Mouse (Mus musculus) CH12.LX (cell line): ENCODE data around the gene Bmpr2. TPM values are rescaled to one million over a fixed set of nuclear protein-coding genes. Genes with fewer than 3 reads are reported as not detected.

Source experiments
- DNase-seq: peaks from one replicate; pipeline ENCODE4 v3.0.0-alpha.2; 2013; ENCODE audit errors: extremely low read depth
- H3K27ac ChIP-seq: 2 replicates; pipeline ENCODE4 v1.5.1; 2012; ENCODE audit warnings: low read depth, mild to moderate bottlenecking, control low read depth, moderate library complexity; ENCODE audit not compliant: insufficient read depth
- H3K27me3 ChIP-seq: replicated peaks from 2 replicates; pipeline ENCODE3; 2012; ENCODE audit warnings: inconsistent platforms
- H3K36me3 ChIP-seq, 2 experiments: replicated peaks in 1 of 2; 2 replicates each; pipeline versions ENCODE3 to v1.6.1; 2012; ENCODE audit warnings: inconsistent platforms in 1 of 2, low read length in 1 of 2, mild to moderate bottlenecking in 1 of 2, mixed read lengths in 1 of 2, moderate library complexity in 1 of 2; ENCODE audit not compliant: control insufficient read depth in 1 of 2, insufficient read depth in 1 of 2
- H3K4me1 ChIP-seq, 2 experiments: 2 replicates each; pipeline ENCODE4 v1.6.1; 2012; ENCODE audit warnings: inconsistent platforms in 1 of 2, moderate library complexity in 1 of 2; ENCODE audit not compliant: insufficient read depth in 2 of 2, control insufficient read depth in 1 of 2
- H3K4me2 ChIP-seq: 2 replicates; pipeline ENCODE4 v1.6.1; 2012; ENCODE audit warnings: low read depth, mild to moderate bottlenecking, control low read depth; ENCODE audit not compliant: poor library complexity, insufficient read depth, severe bottlenecking
- H3K4me3 ChIP-seq, 3 experiments: fragments of 150-350 bp in 1 of 3; sonication (generic) in 1 of 3; replicated peaks in 1 of 3; 2 replicates each; pipeline versions ENCODE3 to v1.5.1; 2011 to 2012; ENCODE audit warnings: low read depth in 2 of 3, low read length in 2 of 3, mild to moderate bottlenecking in 2 of 3, moderate library complexity in 2 of 3, control low read depth in 1 of 3, improper control_type of control experiment in 1 of 3, inconsistent platforms in 1 of 3, mixed read lengths in 1 of 3; ENCODE audit not compliant: poor library complexity in 1 of 3
- H3K79me2 ChIP-seq: replicated peaks from 2 replicates; pipeline ENCODE4 v1.6.1; 2012; ENCODE audit warnings: mild to moderate bottlenecking, moderate library complexity; ENCODE audit not compliant: control insufficient read depth, poor library complexity, insufficient read depth, severe bottlenecking; ENCODE audit errors: extremely low read depth
- H3K9ac ChIP-seq: 2 replicates; pipeline ENCODE4 v1.6.1; 2012; ENCODE audit warnings: low read depth, mild to moderate bottlenecking, control low read depth, moderate library complexity; ENCODE audit not compliant: insufficient read depth
- H3K9me3 ChIP-seq: replicated peaks from 2 replicates; pipeline ENCODE3; 2012; ENCODE audit warnings: low read length, inconsistent platforms, mixed read lengths
- BHLHE40 ChIP-seq: IDR thresholded peaks from 2 replicates; pipeline ENCODE4 v1.6.1; 2011; ENCODE audit warnings: mild to moderate bottlenecking, low read depth, low read length, improper control_type of control experiment
- CTCF ChIP-seq, 2 experiments: IDR thresholded peaks in 1 of 2; conservative IDR thresholded peaks in 1 of 2; 2 replicates each; pipeline ENCODE4 v1.5.1; 2011 to 2012; ENCODE audit warnings: low read depth in 2 of 2, low read length in 2 of 2, improper control_type of control experiment in 1 of 2, inconsistent platforms in 1 of 2, mild to moderate bottlenecking in 1 of 2, moderate library complexity in 1 of 2
- E2F4 ChIP-seq: IDR thresholded peaks from 2 replicates; pipeline ENCODE4 v1.6.1; 2011; ENCODE audit warnings: low read depth, low read length, improper control_type of control experiment; ENCODE audit not compliant: insufficient replicate concordance
- GABPA ChIP-seq: IDR thresholded peaks from 2 replicates; pipeline ENCODE4 v1.6.1; 2012; ENCODE audit warnings: low read depth, low read length, improper control_type of control experiment, inconsistent platforms; ENCODE audit not compliant: insufficient replicate concordance
- HCFC1 ChIP-seq: IDR thresholded peaks from 2 replicates; pipeline ENCODE4 v1.6.1; 2012; ENCODE audit warnings: low read depth, mild to moderate bottlenecking, inconsistent platforms, low read length, improper control_type of control experiment
- MAFK ChIP-seq: IDR thresholded peaks from 2 replicates; pipeline ENCODE4 v1.6.1; 2011; ENCODE audit warnings: low read length, improper control_type of control experiment; ENCODE audit not compliant: insufficient replicate concordance
- MXI1 ChIP-seq: IDR thresholded peaks from 2 replicates; pipeline ENCODE4 v1.6.1; 2011; ENCODE audit warnings: mild to moderate bottlenecking, low read depth, low read length, improper control_type of control experiment
- NELFE ChIP-seq: IDR thresholded peaks from 2 replicates; pipeline ENCODE4 v1.6.1; 2011; ENCODE audit warnings: low read depth, low read length, improper control_type of control experiment
- POLR2A ChIP-seq: IDR thresholded peaks from 2 replicates; pipeline ENCODE4 v1.6.1; 2011; ENCODE audit warnings: low read depth, mild to moderate bottlenecking, improper control_type of control experiment, low read length
- POLR2AphosphoS2 ChIP-seq: IDR thresholded peaks from 2 replicates; pipeline ENCODE4 v1.6.1; 2011; ENCODE audit warnings: low read depth, low read length, improper control_type of control experiment
- RAD21 ChIP-seq: IDR thresholded peaks from 2 replicates; pipeline ENCODE4 v1.6.1; 2011; ENCODE audit warnings: low read depth, mild to moderate bottlenecking, low read length, improper control_type of control experiment, moderate library complexity
- SMC3 ChIP-seq: IDR thresholded peaks from 2 replicates; pipeline ENCODE4 v1.6.1; 2011; ENCODE audit warnings: low read depth, low read length, improper control_type of control experiment
- UBTF ChIP-seq: IDR thresholded peaks from 2 replicates; pipeline ENCODE4 v1.6.1; 2012; ENCODE audit warnings: low read depth, mild to moderate bottlenecking, inconsistent platforms, low read length, improper control_type of control experiment, moderate library complexity
- USF1 ChIP-seq: IDR thresholded peaks from 2 replicates; pipeline ENCODE4 v1.6.1; 2014; ENCODE audit warnings: low read depth, mild to moderate bottlenecking, inconsistent platforms, low read length, improper control_type of control experiment
- ZKSCAN1 ChIP-seq: IDR thresholded peaks from 2 replicates; pipeline ENCODE4 v1.6.1; 2012; ENCODE audit warnings: low read depth, inconsistent platforms, low read length, improper control_type of control experiment, borderline replicate concordance
- dilution Hi-C: fragments of 300-500 bp; cut with MboI; formaldehyde crosslinking; loops from 2 replicates; pipeline ENCODE4 v1.14.3; 2020; ENCODE audit warnings: low sequenced_read_pairs; ENCODE audit not compliant: extremely low pct_unique_long_range_greater_than_20kb, extremely low pct_ligation_motif_present
- in situ Hi-C: fragments of 300-500 bp; cut with MboI; formaldehyde crosslinking; loops from 3 replicates; pipeline ENCODE4 v1.14.3; 2019; ENCODE audit warnings: low sequenced_read_pairs, low pct_ligation_motif_present, low pct_unique_long_range_greater_than_20kb, mixed read lengths
- polyA plus RNA-seq: library from polyadenylated mRNA; unstranded; fragments of >175 nt; gene quantifications from 2 replicates; pipeline ENCODE4 v1.2.1, GENCODE M21; 2012; ENCODE audit warnings: low read depth; ENCODE audit not compliant: insufficient read length
- total RNA-seq, 2 experiments: library from RNA; depleted of rRNA; stranded (reverse); fragments of 300-350 nt in 1 of 2; fragments of >200 nt in 1 of 2; gene quantifications; 2 replicates each; pipeline ENCODE4 v1.2.3; 2012 to 2014

The Bmpr2 gene
- total and polyA plus RNA-seq, 3 experiments: 3.6 to 5.0 (median 4.7) TPM

GRCm38 (mm10) chr1:59923201-59923600, 160.0 kb downstream of the Bmpr2 start:
- Histone ChIP-seq H3K4me2 (no peak overlapping the region), H3K4me1 (peaks cover 0 to 6% of the 10 kb centered on the region in 2 experiments; a peak in 1 of 4 replicates), H3K9ac (no peak overlapping the region), H3K79me2 (0 out of 2 replicates have a peak, but pooled peaks cover 2% of the 10 kb centered on the region), H3K27me3 (no peaks in the 10 kb centered on the region), H3K4me3 (no peak overlapping the region), H3K36me3 (peaks cover 0 to 4% of the 10 kb centered on the region in 2 experiments), H3K27ac (no peak overlapping the region), H3K9me3 (peaks cover 3% of the 10 kb centered on the region)
- in situ Hi-C loops: no loop called here
- DNase-seq: no peak
- dilution Hi-C loops: no loop called here
- TF ChIP-seq POLR2A (no peak), MXI1 (no peak), MAFK (no peak), USF1 (no peak), RAD21 (no peak), E2F4 (no peak), SMC3 (no peak), CTCF (conservative IDR thresholded peaks at IDR 0.05 in 1 of 2, IDR thresholded peaks at IDR 0.05 in 1 of 2; ENCODE audit: low read depth in 2 of 2, low read length in 2 of 2) (no peak), BHLHE40 (no peak), ZKSCAN1 (no peak), NELFE (no peak), UBTF (no peak)

GRCm38 (mm10) chr1:59923673-59924072, 160.5 kb downstream of the Bmpr2 start:
- no peak overlapping the region for H3K27ac ChIP-seq
- in situ Hi-C loops: no loop called here
- TF ChIP-seq POLR2AphosphoS2 (no peak), GABPA (no peak), USF1 (no peak), HCFC1 (no peak), POLR2A (no peak), NELFE (no peak)
- TF ChIP-seq, all 38 proteins: peak for 0
- Histone ChIP-seq H3K9me3 (peaks cover 3% of the 10 kb centered on the region), H3K27me3 (no peaks in the 10 kb centered on the region), H3K4me2 (no peak overlapping the region), H3K36me3 (peaks cover 0 to 4% of the 10 kb centered on the region in 2 experiments), H3K9ac (no peak overlapping the region), H3K79me2 (0 out of 2 replicates have a peak, but pooled peaks cover 2% of the 10 kb centered on the region), H3K4me3 (no peak overlapping the region), H3K4me1 (peaks cover 0 to 4% of the 10 kb centered on the region in 2 experiments; a peak in 1 of 4 replicates)
- no peak for DNase-seq
- dilution Hi-C loops: no loop called here
